Mouse (Mus musculus): ENCODE measurements at regions not wholly inside any gene's neighbourhood (a gene's known extent, or its start where the extent isn't known, plus 50 kb on each side); places are given as distances from the start of the nearest gene placed in this dataset.
"Not testable (repeated sequence)": the region's sequence is repeated elsewhere in the genome, so short reads cannot be mapped to it uniquely, and the experiment has no call there.

- peak overlapping the region; percentile 59 for H3K4me3 ChIP-seq (ENCODE audit: low read length)
- H3K9ac ChIP-seq (ENCODE audit: low read length), result peak overlapping the region; percentile 70
- under 1% methylated on average over 27 of the region's 27 CpGs for WGBS
- not testable (repeated sequence) for H3K9me3 ChIP-seq (ENCODE audit: control insufficient read depth, low read length); H3K27me3 ChIP-seq (ENCODE audit: control insufficient read depth, insufficient read depth, low read depth, low read length); H3K4me1 ChIP-seq (replicated peaks; ENCODE audit: control insufficient read depth, insufficient read depth, low read length); H3K36me3 ChIP-seq (ENCODE audit: control insufficient read depth, insufficient read depth, low read length)
- peak overlapping the region; percentile 55 for H3K4me2 ChIP-seq (ENCODE audit: low read depth, low read length)
- peak; percentile 99 for ATAC-seq (ENCODE audit: low read depth)
- peak overlapping the region; percentile 92 for H3K27ac ChIP-seq (ENCODE audit: low read length)
Measured at GRCm38 (mm10) chr13:74563483-74564330, 69.9 kb upstream of the Zfp825 start.

- H3K4me1 ChIP-seq (replicated peaks; ENCODE audit: control insufficient read depth, insufficient read depth, low read length); ATAC-seq (ENCODE audit: low read depth); H3K9me3 ChIP-seq (ENCODE audit: control insufficient read depth, low read length); H3K27me3 ChIP-seq (ENCODE audit: control insufficient read depth, insufficient read depth, low read depth, low read length); H3K36me3 ChIP-seq (ENCODE audit: control insufficient read depth, insufficient read depth, low read length): not testable (repeated sequence)
- Histone ChIP-seq H3K4me3 (ENCODE audit: low read length) (peak overlapping the region; percentile 59), H3K4me2 (ENCODE audit: low read depth, low read length) (peak overlapping the region; percentile 55), H3K9ac (ENCODE audit: low read length) (peak overlapping the region; percentile 70), H3K27ac (ENCODE audit: low read length) (peak overlapping the region; percentile 92)
- WGBS, result 7% methylated on average over 2 of the region's 2 CpGs
Measured at GRCm38 (mm10) chr13:74564331-74564727, 70.5 kb upstream of the Zfp825 start.

- not testable (repeated sequence) for H3K27ac ChIP-seq (ENCODE audit: low read length); H3K4me1 ChIP-seq (replicated peaks; ENCODE audit: control insufficient read depth, insufficient read depth, low read length); H3K9me3 ChIP-seq (ENCODE audit: control insufficient read depth, low read length); ATAC-seq (ENCODE audit: low read depth); H3K4me3 ChIP-seq (ENCODE audit: low read length); H3K4me2 ChIP-seq (ENCODE audit: low read depth, low read length); H3K36me3 ChIP-seq (ENCODE audit: control insufficient read depth, insufficient read depth, low read length); H3K9ac ChIP-seq (ENCODE audit: low read length); H3K27me3 ChIP-seq (ENCODE audit: control insufficient read depth, insufficient read depth, low read depth, low read length)
- WGBS, result 58% methylated on average over 4 of the region's 4 CpGs
Measured at GRCm38 (mm10) chr13:74569967-74570366, 69.4 kb upstream of the Erap1 start.

Data from lung, embryonic 16.5 days (tissue).